Mouse (Mus musculus): ENCODE data around the gene Ccdc82.

GRCm38 (mm10) chr9:13300041-13300441 lies 53.3 kb downstream of the Ccdc82 start:
- TF ChIP-seq CTCF (conservative IDR thresholded peaks at IDR 0.05 in 1 of 2, IDR thresholded peaks at IDR 0.05 in 1 of 2; ENCODE audit: low read depth in 2 of 2, low read length in 2 of 2) (no peak), RAD21 (IDR thresholded peaks at IDR 0.05; ENCODE audit: low read depth, low read length) (no peak), POLR2A (IDR thresholded peaks at IDR 0.05; ENCODE audit: low read depth, low read length) (0 out of 2 replicates have a peak, but pooled peaks have one; percentile 33), MYC (IDR thresholded peaks at IDR 0.05; ENCODE audit: low read depth, low read length) (no peak), NRF1 (IDR thresholded peaks at IDR 0.05; ENCODE audit: low read depth, low read length) (no peak), ZKSCAN1 (IDR thresholded peaks at IDR 0.05; ENCODE audit: borderline replicate concordance, low read depth, low read length) (no peak), EP300 (IDR thresholded peaks at IDR 0.05; ENCODE audit: low read length) (no peak), TBP (conservative IDR thresholded peaks at IDR 0.05; ENCODE audit: low read depth, low read length) (no peak), POLR2AphosphoS2 (IDR thresholded peaks at IDR 0.05; ENCODE audit: low read depth, low read length) (no peak), RCOR1 (conservative IDR thresholded peaks at IDR 0.05; ENCODE audit: low read depth, low read length) (no peak), MAZ (IDR thresholded peaks at IDR 0.05; ENCODE audit: low read depth, low read length) (no peak), MAFK (IDR thresholded peaks at IDR 0.05; ENCODE audit: insufficient replicate concordance, low read length) (no peak)
